Mouse (Mus musculus) subcutaneous adipose tissue, adult 2 months (tissue): ENCODE measurements around the gene Gm19402. TPM values are rescaled to one million over a fixed set of nuclear protein-coding genes. Genes with fewer than 3 reads are reported as not detected.

Experiments
- polyA plus RNA-seq: library from polyadenylated mRNA; depleted of rRNA; stranded (reverse); fragments of >200 nt; gene quantifications from 2 replicates; pipeline ENCODE4 v1.2.3, GENCODE M21; 2012; ENCODE audit warnings: low replicate concordance; rRNA removed

Gene Gm19402
- polyA plus RNA-seq: not detected in 2 replicates

DNA sequence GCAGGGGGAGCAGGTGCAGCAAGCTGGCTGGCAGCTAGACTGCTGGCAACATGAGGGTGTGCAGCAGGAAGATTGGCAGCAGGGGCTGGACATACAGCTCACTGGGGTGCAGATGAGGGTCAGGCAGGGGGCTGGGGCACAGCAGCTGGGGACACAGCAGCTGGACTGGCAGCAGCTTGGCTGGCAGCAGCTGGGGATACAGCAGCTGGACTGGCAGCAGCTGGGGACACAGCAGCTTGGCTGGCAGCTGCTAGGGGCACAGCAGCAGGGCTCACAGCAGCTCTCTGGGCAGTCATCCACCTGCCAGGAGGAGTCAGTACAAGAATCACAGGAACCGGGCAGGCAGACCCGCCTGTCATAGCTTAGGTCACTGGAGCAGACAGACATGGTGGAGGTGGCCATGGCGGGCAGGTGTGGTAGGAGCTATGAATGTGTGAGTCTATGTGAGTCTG is at the start of gene Gm19402:
Gene Gm19402, minus strand, starts transcription at position 402 of the 452 bp plus-strand sequence.

GRCm38 (mm10) chr10:77726186-77726585 is 35.6 kb upstream of the Gm19402 start, which contains the start of gene Gm10100:
Gene Gm10100 (plus strand): TSS chr10:77726486.

GRCm38 (mm10) chr10:77720299-77720698 is 29.7 kb upstream of the Gm19402 start, which contains the start of gene Krtap12-1:
Gene Krtap12-1 (plus strand): TSS chr10:77720599.

GRCm38 (mm10) chr10:77715507-77715906 is 24.9 kb upstream of the Gm19402 start, which contains the start of gene Gm10142:
Gene Gm10142 (plus strand): TSS chr10:77715807.

GRCm38 (mm10) chr10:77711157-77711556 is 20.6 kb upstream of the Gm19402 start, which contains the start of gene Gm10024:
Gene Gm10024 (plus strand): TSS chr10:77711457.

DNA sequence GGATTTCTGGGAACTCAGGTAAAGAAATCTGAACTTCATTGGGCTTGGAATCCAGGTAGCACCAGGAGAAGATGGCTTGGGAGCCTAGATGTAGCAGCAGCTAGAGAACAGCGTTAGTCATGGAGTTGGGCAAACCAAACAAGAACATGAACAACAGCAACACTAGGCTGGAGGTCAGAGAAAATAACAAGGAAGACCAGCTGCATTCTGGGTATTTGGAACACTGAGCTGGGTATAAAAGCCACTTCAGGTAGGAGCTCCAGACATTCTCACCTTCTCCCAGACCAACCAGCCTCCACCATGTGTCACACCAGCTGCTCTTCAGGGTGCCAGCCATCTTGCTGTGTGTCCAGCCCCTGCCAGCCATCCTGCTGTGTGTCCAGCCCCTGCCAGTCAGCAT is 15.8 kb upstream of the Gm19402 start, which contains the start of gene Gm10272:
Gene Gm10272, plus strand, starts transcription at position 301 of the 400 bp plus-strand sequence.

GRCm38 (mm10) chr10:77697133-77697532 is 6.6 kb upstream of the Gm19402 start, which contains the start of gene Gm9508:
Gene Gm9508 (minus strand): TSS chr10:77697233.

GRCm38 (mm10) chr10:77685895-77686664 is 4.5 kb downstream of the Gm19402 start, which contains the start of gene Tspear:
Gene Tspear (plus strand): TSS chr10:77686569.

Other genes with a start within 250 kb of the Gm19402 start
- 19.1 and 32.2 TPM in 2 replicates for gene Fam207a, start 175.0 kb downstream of the Gm19402 start, polyA plus RNA-seq
- 24.9 and 35.8 TPM in 2 replicates for gene Itgb2, start 160.5 kb downstream of the Gm19402 start, polyA plus RNA-seq
- gene Pttg1ip, start 109.0 kb downstream of the Gm19402 start, polyA plus RNA-seq: 234 and 258 TPM in 2 replicates
- 253 and 352 TPM in 2 replicates for gene Sumo3, start 84.7 kb downstream of the Gm19402 start, polyA plus RNA-seq
- 0.84 TPM in 1 of 2 replicates, not detected in the other for gene Gm49325, start 84.6 kb downstream of the Gm19402 start, polyA plus RNA-seq
- gene Ube2g2, start 68.5 kb downstream of the Gm19402 start, polyA plus RNA-seq: 60.5 and 66.2 TPM in 2 replicates
- gene Tspear, start 4.2 kb downstream of the Gm19402 start, polyA plus RNA-seq: 1.1 TPM in 1 of 2 replicates, not detected in the other
- gene Gm9508, start 6.5 kb upstream of the Gm19402 start, polyA plus RNA-seq: not detected in 2 replicates
- gene Gm10272, start 15.9 kb upstream of the Gm19402 start, polyA plus RNA-seq: not detected in 2 replicates
- gene Gm10024, start 20.7 kb upstream of the Gm19402 start, polyA plus RNA-seq: not detected in 2 replicates
- gene Gm10142, start 25.1 kb upstream of the Gm19402 start, polyA plus RNA-seq: not detected in 2 replicates
- not detected in 2 replicates for gene Krtap12-1, start 29.8 kb upstream of the Gm19402 start, polyA plus RNA-seq
- gene Gm10100, start 35.7 kb upstream of the Gm19402 start, polyA plus RNA-seq: not detected in 2 replicates
- gene Gm18596, start 51.9 kb upstream of the Gm19402 start, polyA plus RNA-seq: not detected in 2 replicates
- not detected in 2 replicates for gene Gm9736, start 60.6 kb upstream of the Gm19402 start, polyA plus RNA-seq
- gene Gm3233, start 68.9 kb upstream of the Gm19402 start, polyA plus RNA-seq: not detected in 2 replicates
- gene Gm3238, start 80.6 kb upstream of the Gm19402 start, polyA plus RNA-seq: not detected in 2 replicates
- not detected in 2 replicates for gene Gm7138, start 86.2 kb upstream of the Gm19402 start, polyA plus RNA-seq
- not detected in 2 replicates for gene Gm3250, start 91.8 kb upstream of the Gm19402 start, polyA plus RNA-seq
- not detected in 2 replicates for gene Gm7137, start 97.4 kb upstream of the Gm19402 start, polyA plus RNA-seq
- not detected in 2 replicates for gene Gm9639, start 104.3 kb upstream of the Gm19402 start, polyA plus RNA-seq
- not detected in 2 replicates for gene Gm19668, start 108.4 kb upstream of the Gm19402 start, polyA plus RNA-seq
- gene Gm9507, start 121.1 kb upstream of the Gm19402 start, polyA plus RNA-seq: not detected in 2 replicates
- not detected in 2 replicates for gene Gm2696, start 123.9 kb upstream of the Gm19402 start, polyA plus RNA-seq
- not detected in 2 replicates for gene Krtap10-4, start 136.3 kb upstream of the Gm19402 start, polyA plus RNA-seq
- not detected in 2 replicates for gene Krtap10-10, start 145.2 kb upstream of the Gm19402 start, polyA plus RNA-seq
- gene Gm36176, start 156.0 kb upstream of the Gm19402 start, polyA plus RNA-seq: not detected in 2 replicates
- not detected in 2 replicates for gene Gm10318, start 162.1 kb upstream of the Gm19402 start, polyA plus RNA-seq
- gene Gm3285, start 171.2 kb upstream of the Gm19402 start, polyA plus RNA-seq: not detected in 2 replicates
- 7.8 and 12.9 TPM in 2 replicates for gene Lrrc3, start 211.8 kb upstream of the Gm19402 start, polyA plus RNA-seq